Mouse (Mus musculus): ENCODE data around the gene Akr1b3. TPM values are rescaled to one million over a fixed set of nuclear protein-coding genes. Genes with fewer than 3 reads are reported as not detected.

Akr1b3 gene
- polyA plus RNA-seq, 1 experiment from 2014 or later: 182 TPM

- ATAC-seq (ENCODE audit: low read depth): no peak
- Histone ChIP-seq H3K4me3 (ENCODE audit: low read depth, low read length) (no peak overlapping the region), H3K27ac (replicated peaks; ENCODE audit: low read depth, low read length) (no peak overlapping the region), H3K36me3 (ENCODE audit: control insufficient read depth, insufficient read depth, low read length) (peaks cover 55% of the 10 kb centered on the region), H3K9me3 (ENCODE audit: control insufficient read depth, low read length) (no peaks in the 10 kb centered on the region), H3K4me1 (ENCODE audit: control insufficient read depth, insufficient read depth, low read length) (no peaks in the 10 kb centered on the region), H3K4me2 (ENCODE audit: low read depth, low read length) (no peak overlapping the region), H3K27me3 (replicated peaks; ENCODE audit: control insufficient read depth, insufficient read depth, low read length) (no peaks in the 10 kb centered on the region), H3K9ac (ENCODE audit: low read depth, low read length) (no peak overlapping the region)
- DNase-seq (ENCODE audit: low spot score): no peak
- WGBS: 96% methylated on average over 11 of the region's 11 CpGs
Measured at GRCm38 (mm10) chr6:34310023-34310595, 7.2 kb downstream of the Akr1b3 start.

GRCm38 (mm10) chr6:34309526-34309925 is 7.8 kb downstream of the Akr1b3 start:
- ATAC-seq (ENCODE audit: low read depth) (no peak), DNase-seq (ENCODE audit: low spot score) (no peak)
- no peak overlapping the region for H3K27ac ChIP-seq (replicated peaks; ENCODE audit: low read depth, low read length)
- no peaks in the 10 kb centered on the region for H3K27me3 ChIP-seq (replicated peaks; ENCODE audit: control insufficient read depth, insufficient read depth, low read length)
- no peaks in the 10 kb centered on the region for H3K9me3 ChIP-seq (ENCODE audit: control insufficient read depth, low read length)
- no peak overlapping the region for H3K4me3 ChIP-seq (ENCODE audit: low read depth, low read length)
- H3K4me1 ChIP-seq (ENCODE audit: control insufficient read depth, insufficient read depth, low read length): no peaks in the 10 kb centered on the region
- 96% methylated on average over 6 of the region's 6 CpGs for WGBS
- H3K4me2 ChIP-seq (ENCODE audit: low read depth, low read length): no peak overlapping the region
- H3K9ac ChIP-seq (ENCODE audit: low read depth, low read length): no peak overlapping the region
- H3K36me3 ChIP-seq (ENCODE audit: control insufficient read depth, insufficient read depth, low read length): peaks cover 61% of the 10 kb centered on the region

DNA sequence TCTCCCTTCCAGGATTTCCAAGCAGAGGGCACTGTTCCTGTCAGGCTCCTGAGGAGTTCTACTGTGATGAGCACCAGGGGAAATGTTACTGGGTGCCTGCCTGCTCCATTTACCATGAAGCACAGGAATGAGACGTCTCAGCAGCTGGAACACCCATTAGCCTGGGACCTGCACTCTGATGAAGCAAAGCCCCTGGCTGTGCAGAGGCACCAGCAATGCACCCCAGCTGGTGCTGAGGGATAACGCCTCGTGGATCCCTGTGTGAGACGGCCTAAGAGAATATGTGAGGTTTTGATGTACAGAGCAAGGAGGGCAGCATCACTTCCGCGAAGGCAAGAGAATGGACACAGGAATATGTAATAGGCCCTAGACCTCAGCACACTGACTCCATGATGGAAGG is 10.5 kb downstream of the Akr1b3 start:
- no peaks in the 10 kb centered on the region for H3K9me3 ChIP-seq (ENCODE audit: control insufficient read depth, low read length)
- H3K4me2 ChIP-seq (ENCODE audit: low read depth, low read length): no peak overlapping the region
- no peaks in the 10 kb centered on the region for H3K4me1 ChIP-seq (ENCODE audit: control insufficient read depth, insufficient read depth, low read length)
- H3K36me3 ChIP-seq (ENCODE audit: control insufficient read depth, insufficient read depth, low read length): peaks cover 63% of the 10 kb centered on the region
- DNase-seq (ENCODE audit: low spot score): no peak
- no peaks in the 10 kb centered on the region for H3K27me3 ChIP-seq (replicated peaks; ENCODE audit: control insufficient read depth, insufficient read depth, low read length)
- no peak overlapping the region for H3K27ac ChIP-seq (replicated peaks; ENCODE audit: low read depth, low read length)
- no peak overlapping the region for H3K9ac ChIP-seq (ENCODE audit: low read depth, low read length)
- no peak overlapping the region for H3K4me3 ChIP-seq (ENCODE audit: low read depth, low read length)
- WGBS: 85% methylated on average over 6 of the region's 6 CpGs
- ATAC-seq (ENCODE audit: low read depth): no peak

- peak; percentile 85 for ATAC-seq (ENCODE audit: low read depth)
- Histone ChIP-seq H3K4me3 (ENCODE audit: low read depth, low read length) (no peak overlapping the region), H3K9ac (ENCODE audit: low read depth, low read length) (no peak overlapping the region), H3K27me3 (replicated peaks; ENCODE audit: control insufficient read depth, insufficient read depth, low read length) (no peaks in the 10 kb centered on the region), H3K36me3 (ENCODE audit: control insufficient read depth, insufficient read depth, low read length) (peaks cover 43% of the 10 kb centered on the region), H3K4me1 (ENCODE audit: control insufficient read depth, insufficient read depth, low read length) (no peaks in the 10 kb centered on the region), H3K4me2 (ENCODE audit: low read depth, low read length) (no peak overlapping the region), H3K27ac (replicated peaks; ENCODE audit: low read depth, low read length) (no peak overlapping the region), H3K9me3 (ENCODE audit: control insufficient read depth, low read length) (no peaks in the 10 kb centered on the region)
- WGBS: 64% methylated on average over 10 of the region's 10 CpGs
- peak; percentile 56 for DNase-seq (ENCODE audit: low spot score)
Measured at GRCm38 (mm10) chr6:34304675-34305241, 12.5 kb downstream of the Akr1b3 start.

GRCm38 (mm10) chr6:34297055-34297454 is 20.2 kb downstream of the Akr1b3 start:
- H3K9me3 ChIP-seq (ENCODE audit: control insufficient read depth, low read length): no peaks in the 10 kb centered on the region
- no peak overlapping the region for H3K9ac ChIP-seq (ENCODE audit: low read depth, low read length)
- 90% methylated on average over 3 of the region's 3 CpGs for WGBS
- no peaks in the 10 kb centered on the region for H3K27me3 ChIP-seq (replicated peaks; ENCODE audit: control insufficient read depth, insufficient read depth, low read length)
- H3K36me3 ChIP-seq (ENCODE audit: control insufficient read depth, insufficient read depth, low read length): no peaks in the 10 kb centered on the region
- ATAC-seq (ENCODE audit: low read depth) (no peak), DNase-seq (ENCODE audit: low spot score) (no peak)
- H3K4me1 ChIP-seq (ENCODE audit: control insufficient read depth, insufficient read depth, low read length): no peaks in the 10 kb centered on the region
- no peak overlapping the region for H3K27ac ChIP-seq (replicated peaks; ENCODE audit: low read depth, low read length)
- H3K4me3 ChIP-seq (ENCODE audit: low read depth, low read length): no peak overlapping the region
- H3K4me2 ChIP-seq (ENCODE audit: low read depth, low read length): no peak overlapping the region

DNA sequence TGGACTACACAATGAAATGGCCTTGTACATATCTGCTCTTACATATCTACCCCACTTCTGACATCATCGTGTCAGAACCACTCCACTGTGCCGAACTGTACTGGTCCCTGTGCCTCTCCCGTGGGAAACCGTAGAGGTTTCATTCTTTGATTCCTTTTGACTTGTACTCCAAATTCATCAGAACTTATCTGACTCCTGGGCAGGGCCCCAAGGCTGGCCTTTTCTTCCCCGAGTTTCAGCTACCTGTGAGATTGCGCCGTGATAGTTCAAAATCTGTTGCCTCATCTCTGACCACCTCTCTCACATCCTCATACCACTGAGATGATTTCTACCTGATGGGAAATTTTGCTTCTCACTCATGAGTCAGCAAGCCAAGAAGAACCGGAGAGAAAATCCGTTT is 21.8 kb downstream of the Akr1b3 start:
- WGBS: 81% methylated on average over 9 of the region's 9 CpGs
- ATAC-seq (ENCODE audit: low read depth) (no peak), DNase-seq (ENCODE audit: low spot score) (no peak)
- Histone ChIP-seq H3K27ac (replicated peaks; ENCODE audit: low read depth, low read length) (no peak overlapping the region), H3K4me3 (ENCODE audit: low read depth, low read length) (no peak overlapping the region), H3K4me2 (ENCODE audit: low read depth, low read length) (no peak overlapping the region), H3K9ac (ENCODE audit: low read depth, low read length) (no peak overlapping the region), H3K27me3 (replicated peaks; ENCODE audit: control insufficient read depth, insufficient read depth, low read length) (no peaks in the 10 kb centered on the region), H3K36me3 (ENCODE audit: control insufficient read depth, insufficient read depth, low read length) (no peaks in the 10 kb centered on the region), H3K4me1 (ENCODE audit: control insufficient read depth, insufficient read depth, low read length) (no peaks in the 10 kb centered on the region), H3K9me3 (ENCODE audit: control insufficient read depth, low read length) (no peaks in the 10 kb centered on the region)

- DNase-seq (ENCODE audit: low spot score) (peak; percentile 91), ATAC-seq (ENCODE audit: low read depth) (peak; percentile 96)
- WGBS: 26% methylated on average over 9 of the region's 9 CpGs
- Histone ChIP-seq H3K27me3 (replicated peaks; ENCODE audit: control insufficient read depth, insufficient read depth, low read length) (no peaks in the 10 kb centered on the region), H3K27ac (replicated peaks; ENCODE audit: low read depth, low read length) (no peak overlapping the region), H3K9ac (ENCODE audit: low read depth, low read length) (no peak overlapping the region), H3K4me1 (ENCODE audit: control insufficient read depth, insufficient read depth, low read length) (no peaks in the 10 kb centered on the region), H3K36me3 (ENCODE audit: control insufficient read depth, insufficient read depth, low read length) (no peaks in the 10 kb centered on the region), H3K4me2 (ENCODE audit: low read depth, low read length) (peak overlapping the region; percentile 31; the same call in 1 of the 2 replicates), H3K4me3 (ENCODE audit: low read depth, low read length) (no peak overlapping the region), H3K9me3 (ENCODE audit: control insufficient read depth, low read length) (no peaks in the 10 kb centered on the region)
Measured at GRCm38 (mm10) chr6:34292882-34293487, 24.3 kb downstream of the Akr1b3 start.

DNA sequence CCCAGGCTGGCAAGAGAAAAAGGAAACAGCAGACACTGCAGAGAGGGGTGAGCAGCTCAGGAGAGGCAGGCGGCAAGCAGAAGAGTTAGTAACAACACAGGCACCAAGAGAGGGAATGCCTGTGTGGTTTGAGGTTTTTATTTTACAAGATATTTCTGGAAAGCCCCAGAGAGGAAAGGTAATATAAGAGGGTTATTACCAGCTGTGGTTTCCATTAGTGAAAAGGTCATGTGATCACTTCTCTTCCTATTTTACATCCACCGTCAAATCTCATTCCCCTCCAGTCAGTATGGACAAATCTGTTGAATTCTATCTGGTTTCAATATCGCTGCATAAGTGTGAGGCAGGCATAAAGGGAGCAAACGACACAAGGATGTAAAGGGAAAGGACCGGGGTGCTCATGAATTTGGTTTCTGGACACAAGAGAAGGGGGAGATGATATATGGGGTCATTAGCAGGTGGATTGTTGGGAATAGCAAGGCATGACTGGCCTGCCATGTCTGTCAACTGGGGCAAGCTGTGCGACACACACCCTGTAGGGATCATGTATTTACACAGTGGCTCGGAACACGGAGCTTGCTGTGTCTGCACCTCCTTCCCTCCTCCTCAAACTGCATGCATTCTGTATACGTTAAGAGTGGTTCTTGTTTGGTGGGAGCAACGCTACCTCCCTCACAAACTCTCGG is 24.9 kb downstream of the Akr1b3 start:
- H3K9me3 ChIP-seq (ENCODE audit: control insufficient read depth, low read length): no peaks in the 10 kb centered on the region
- no peak overlapping the region for H3K27ac ChIP-seq (replicated peaks; ENCODE audit: low read depth, low read length)
- H3K4me1 ChIP-seq (ENCODE audit: control insufficient read depth, insufficient read depth, low read length): no peaks in the 10 kb centered on the region
- ATAC-seq (ENCODE audit: low read depth) (peak; percentile 58), DNase-seq (ENCODE audit: low spot score) (no peak)
- H3K4me2 ChIP-seq (ENCODE audit: low read depth, low read length): peak overlapping the region; percentile 31; the same call in 1 of the 2 replicates
- 46% methylated on average over 11 of the region's 11 CpGs for WGBS
- no peaks in the 10 kb centered on the region for H3K27me3 ChIP-seq (replicated peaks; ENCODE audit: control insufficient read depth, insufficient read depth, low read length)
- no peak overlapping the region for H3K4me3 ChIP-seq (ENCODE audit: low read depth, low read length)
- no peak overlapping the region for H3K9ac ChIP-seq (ENCODE audit: low read depth, low read length)
- H3K36me3 ChIP-seq (ENCODE audit: control insufficient read depth, insufficient read depth, low read length): no peaks in the 10 kb centered on the region

Measured in embryonic facial prominence, embryonic 14.5 days (tissue).